8 mouse cellular contexts compared by ENCODE assay signal in the genomic region with DNA sequence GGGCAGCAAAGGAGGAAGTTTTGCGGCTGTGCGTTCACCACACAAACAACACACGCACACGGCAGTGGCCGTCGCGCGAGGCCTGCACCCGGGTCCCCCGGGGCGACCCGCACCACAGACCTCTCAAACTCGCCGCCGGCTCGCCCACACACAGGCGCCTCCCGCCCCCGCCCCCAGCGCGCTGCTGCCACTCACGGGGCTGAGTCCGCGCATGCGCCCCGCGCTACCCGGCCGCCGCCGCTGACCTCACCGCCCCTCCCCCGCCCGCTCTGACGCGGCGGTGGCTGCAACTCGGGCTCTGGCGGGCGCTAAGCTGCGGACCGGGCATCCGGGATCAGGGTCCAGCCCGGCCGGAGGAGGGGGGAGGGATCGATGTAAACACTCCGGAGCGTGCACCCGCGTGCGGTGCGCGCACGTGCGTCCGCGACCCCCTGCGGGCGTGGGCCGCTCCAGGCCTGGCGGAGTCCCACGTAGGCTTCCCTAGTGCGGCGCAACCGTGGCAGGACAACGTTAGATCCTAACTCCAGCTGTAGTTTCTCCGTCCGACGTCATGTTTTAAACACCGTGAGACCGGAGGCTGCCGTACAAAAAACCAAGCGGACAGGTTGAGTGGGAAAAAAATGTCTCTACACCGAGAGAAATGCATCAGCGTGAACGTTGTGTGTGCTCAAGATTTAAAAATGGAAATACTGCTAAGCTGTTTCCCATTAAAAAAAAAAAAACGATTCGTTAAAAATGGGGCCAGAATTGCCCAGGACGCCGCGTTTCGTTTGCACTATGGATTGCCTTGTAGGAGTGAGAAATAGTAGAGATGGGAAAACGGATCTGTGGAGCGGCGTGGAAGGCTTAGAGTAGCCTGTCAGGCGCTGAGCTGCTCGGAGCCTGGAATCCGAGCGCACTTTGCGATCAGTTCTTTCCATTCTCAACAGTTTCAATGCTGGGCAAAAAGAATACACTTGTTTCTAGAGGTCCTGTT. TPM values are rescaled to one million over a fixed set of nuclear protein-coding genes. Genes with fewer than 3 reads are reported as not detected.
DNase-seq lines count a peak whose midpoint lies in the region; ATAC-seq and TF ChIP-seq lines count a peak whose summit lies in the region.

No protein-coding gene starts in this region.

- peaks cover 10% of the 10 kb centered on the region; the same call in 1 of the 2 replicates for H3K4me1 ChIP-seq in heart, embryonic 11.5 days (ENCODE audit: control insufficient read depth, insufficient read depth, low read length)
- H3K4me1 ChIP-seq in kidney, postnatal 0 days (replicated peaks; ENCODE audit: insufficient read depth, low read length) = no peaks in the 10 kb centered on the region; the same call in 1 of the 2 replicates
- peaks cover 9% of the 10 kb centered on the region for H3K4me1 ChIP-seq in liver, embryonic 11.5 days (replicated peaks; ENCODE audit: control insufficient read depth, insufficient read depth, low read length)
- H3K4me1 ChIP-seq in stomach, embryonic 14.5 days (ENCODE audit: control insufficient read depth, insufficient read depth, low read length) = peaks cover 6% of the 10 kb centered on the region; the same call in 1 of the 2 replicates

- peak; percentile 78 for ATAC-seq in erythroblast, adult 5-6 weeks (replicated peaks; ENCODE audit: low FRiP score, poor library complexity, severe bottlenecking)
- peak; percentile 85 for ATAC-seq in heart, embryonic 11.5 days (replicated peaks; ENCODE audit: insufficient number of reproducible peaks, low FRiP score, low TSS enrichment)
- ATAC-seq in kidney, postnatal 0 days (replicated peaks; ENCODE audit: low FRiP score, low read depth) = peak; percentile 89
- peak; percentile 79 for ATAC-seq in liver, embryonic 11.5 days (replicated peaks; ENCODE audit: low FRiP score)
- peak; percentile 84 for ATAC-seq in stomach, embryonic 14.5 days (ENCODE audit: insufficient number of reproducible peaks, insufficient read depth, low FRiP score, low read depth)

- H3K27me3 ChIP-seq in heart, embryonic 11.5 days (ENCODE audit: control insufficient read depth, insufficient read depth, low read length) = no peaks in the 10 kb centered on the region
- H3K27me3 ChIP-seq in kidney, postnatal 0 days (ENCODE audit: insufficient read depth, low read length) = no peaks in the 10 kb centered on the region
- H3K27me3 ChIP-seq in liver, embryonic 11.5 days (replicated peaks; ENCODE audit: control insufficient read depth, insufficient read depth, low read length) = no peaks in the 10 kb centered on the region
- H3K27me3 ChIP-seq in stomach, embryonic 14.5 days (ENCODE audit: control insufficient read depth, insufficient read depth, low read length) = no peaks in the 10 kb centered on the region

- TF ChIP-seq CTCF in kidney, postnatal 0 days (IDR thresholded peaks at IDR 0.05; ENCODE audit: low read depth) = no peak

- peak overlapping the region; percentile 97 for H3K4me3 ChIP-seq in heart, embryonic 11.5 days (ENCODE audit: low read depth, low read length)
- peak overlapping the region; percentile 82 for H3K4me3 ChIP-seq in kidney, postnatal 0 days (replicated peaks; ENCODE audit: low read depth, low read length)
- H3K4me3 ChIP-seq in liver, embryonic 11.5 days (ENCODE audit: low read depth, low read length) = peak overlapping the region; percentile 97
- H3K4me3 ChIP-seq in stomach, embryonic 14.5 days (ENCODE audit: low read depth, low read length) = peak overlapping the region; percentile 80

- peak; percentile 98 to 99 for DNase-seq in B cell, adult 2 months
- DNase-seq in brain, adult 2 months (ENCODE audit: low read depth, low spot score) = peak; percentile 98
- DNase-seq in kidney, postnatal 0 days (ENCODE audit: low spot score) = peak; percentile 97
- peak; percentile 99 for DNase-seq in liver, embryonic 11.5 days (ENCODE audit: low spot score)
- DNase-seq in naive thymus-derived CD4-positive, alpha-beta T cell, adult 2 months (ENCODE audit: low read depth) = peak; percentile 96

- H3K9me3 ChIP-seq in heart, embryonic 11.5 days (replicated peaks; ENCODE audit: control insufficient read depth, low read length) = no peaks in the 10 kb centered on the region
- H3K9me3 ChIP-seq in kidney, postnatal 0 days (replicated peaks; ENCODE audit: low read length) = no peaks in the 10 kb centered on the region
- H3K9me3 ChIP-seq in liver, embryonic 11.5 days (ENCODE audit: control insufficient read depth, low read length) = no peaks in the 10 kb centered on the region
- H3K9me3 ChIP-seq in stomach, embryonic 14.5 days (ENCODE audit: control insufficient read depth, low read depth, low read length) = no peaks in the 10 kb centered on the region

- H3K36me3 ChIP-seq in heart, embryonic 11.5 days (ENCODE audit: control insufficient read depth, insufficient read depth, low read length) = no peaks in the 10 kb centered on the region
- H3K36me3 ChIP-seq in kidney, postnatal 0 days (ENCODE audit: insufficient read depth, low read length) = no peaks in the 10 kb centered on the region
- no peaks in the 10 kb centered on the region for H3K36me3 ChIP-seq in liver, embryonic 11.5 days (ENCODE audit: control insufficient read depth, insufficient read depth, low read length)
- H3K36me3 ChIP-seq in stomach, embryonic 14.5 days (ENCODE audit: control insufficient read depth, insufficient read depth, low read length) = no peaks in the 10 kb centered on the region

- WGBS in heart, embryonic 11.5 days (ENCODE audit: insufficient replicate concordance) = under 1% methylated on average over 82 of the region's 90 CpGs
- under 1% methylated on average over 79 of the region's 90 CpGs for WGBS in kidney, postnatal 0 days
- WGBS in liver, embryonic 11.5 days = under 1% methylated on average over 86 of the region's 90 CpGs
- under 1% methylated on average over 85 of the region's 90 CpGs for WGBS in stomach, embryonic 14.5 days

- H3K4me2 ChIP-seq in heart, embryonic 11.5 days = peak overlapping the region; percentile 83
- H3K4me2 ChIP-seq in kidney, postnatal 0 days (ENCODE audit: low read length) = peak overlapping the region; percentile 76
- peak overlapping the region; percentile 88 for H3K4me2 ChIP-seq in liver, embryonic 11.5 days
- peak overlapping the region; percentile 66 for H3K4me2 ChIP-seq in stomach, embryonic 14.5 days (replicated peaks; ENCODE audit: low read depth, low read length)

- peak overlapping the region; percentile 100 for H3K27ac ChIP-seq in heart, embryonic 11.5 days (ENCODE audit: low read depth, low read length)
- peak overlapping the region; percentile 100 for H3K27ac ChIP-seq in kidney, postnatal 0 days
- H3K27ac ChIP-seq in liver, embryonic 11.5 days (ENCODE audit: low read depth, low read length) = peak overlapping the region; percentile 100
- peak overlapping the region; percentile 99 for H3K27ac ChIP-seq in stomach, embryonic 14.5 days (ENCODE audit: low read length)

- peak overlapping the region; percentile 90 for H3K9ac ChIP-seq in heart, embryonic 11.5 days (ENCODE audit: low read depth, low read length)
- H3K9ac ChIP-seq in kidney, postnatal 0 days (ENCODE audit: low read depth, low read length) = peak overlapping the region; percentile 97
- H3K9ac ChIP-seq in liver, embryonic 11.5 days (ENCODE audit: low read depth, low read length) = peak overlapping the region; percentile 91
- peak overlapping the region; percentile 74 for H3K9ac ChIP-seq in stomach, embryonic 14.5 days (replicated peaks; ENCODE audit: low read depth, low read length)

RNA-seq across cellular contexts. Expression of a gene that starts 1.1 kb away (rescaled TPM):
- 18.4 and 24.2 TPM in 2 replicates for total RNA-seq in erythroblast, adult 5-6 weeks (2015; ENCODE audit: low replicate concordance)
- 26.7 and 33.6 TPM in 2 replicates for total RNA-seq in erythroblast, adult 5-6 weeks (2017; ENCODE audit: low replicate concordance)
- 9.8 and 12.9 TPM in 2 replicates for polyA plus RNA-seq in heart, embryonic 11.5 days (2014; fragmentation: Nextera tagmentation; extraction: Ambion mirVana)
- polyA plus RNA-seq in kidney, postnatal 0 days (2015; fragmentation: Nextera tagmentation; extraction: Ambion mirVana) = 9.7 and 10.0 TPM in 2 replicates
- 12.4 and 14.0 TPM in 2 replicates for polyA plus RNA-seq in liver, embryonic 11.5 days (2014; fragmentation: Nextera tagmentation; extraction: Ambion mirVana)
- 25.7 and 28.8 TPM in 2 replicates for polyA plus RNA-seq in stomach, embryonic 14.5 days (2014; fragmentation: Nextera tagmentation; extraction: Ambion mirVana)

RNA-seq across cellular contexts. Expression of a gene that starts 16.2 kb away (rescaled TPM):
- total RNA-seq in erythroblast, adult 5-6 weeks (2015; ENCODE audit: low replicate concordance) = not detected in 2 replicates
- not detected in 2 replicates for total RNA-seq in erythroblast, adult 5-6 weeks (2017; ENCODE audit: low replicate concordance)
- polyA plus RNA-seq in heart, embryonic 11.5 days (2014; fragmentation: Nextera tagmentation; extraction: Ambion mirVana) = not detected in 2 replicates
- polyA plus RNA-seq in kidney, postnatal 0 days (2015; fragmentation: Nextera tagmentation; extraction: Ambion mirVana) = not detected in 2 replicates
- polyA plus RNA-seq in liver, embryonic 11.5 days (2014; fragmentation: Nextera tagmentation; extraction: Ambion mirVana) = not detected in 2 replicates
- polyA plus RNA-seq in stomach, embryonic 14.5 days (2014; fragmentation: Nextera tagmentation; extraction: Ambion mirVana) = 0.17 TPM in 1 of 2 replicates, not detected in the other

Comparison
In these comparisons a context has a peak if more than half of its experiments do, and no peak if none do; other contexts are left out.
1. Peak in every context shown above with its lines: DNase-seq, ATAC-seq, H3K4me3 ChIP-seq and H3K27ac ChIP-seq.